Comparison of ENCODE assay signal across 27 mouse cellular contexts in genomic region chr13:63223026-63223770, GRCm38 (mm10).
DNase-seq lines count a peak whose midpoint lies in the region; ATAC-seq and TF ChIP-seq lines count a peak whose summit lies in the region.
"Had no signal": no experiment of that assay in that cellular context is flagged by ENCODE, and none has a peak within 500 bp of the region (broad histone marks: within the 10 kb centered on the region; RNA-seq: fewer than 3 reads in every experiment).

No protein-coding gene starts in this region.

- H3K4me3 ChIP-seq in CH12.LX (replicated peaks in 1 of 3; ENCODE audit: low read depth in 2 of 3, low read length in 2 of 3, poor library complexity in 1 of 3) = no peak overlapping the region
- H3K4me3 ChIP-seq: erythroblast, embryonic 14.5 days; limb, embryonic 10.5 days; limb, embryonic 15.5 days; liver, embryonic 13.5 days; midbrain, embryonic 15.5 days; neural tube, embryonic 13.5 days had no signal

- H3K9ac ChIP-seq in CH12.LX (ENCODE audit: insufficient read depth, low read depth) = no peak overlapping the region
- H3K9ac ChIP-seq: limb, embryonic 15.5 days; liver, embryonic 13.5 days; midbrain, embryonic 15.5 days; neural tube, embryonic 13.5 days had no signal

- peak; percentile 70 for ATAC-seq in megakaryocyte, adult 5-6 weeks (ENCODE audit: poor library complexity, severe bottlenecking)
- ATAC-seq: hindbrain, embryonic 16.5 days; intestine, postnatal 0 days; lung, postnatal 0 days; midbrain, embryonic 15.5 days; Patski had no signal

- H3K4me1 ChIP-seq in CH12.LX (ENCODE audit: control insufficient read depth in 1 of 2, insufficient read depth in 2 of 2) = 0 out of 4 replicates have a peak, but pooled peaks cover 0 to 2% of the 10 kb centered on the region in 2 experiments
- H3K4me1 ChIP-seq: limb, embryonic 10.5 days; limb, embryonic 15.5 days; liver, embryonic 13.5 days; midbrain, embryonic 15.5 days; neural tube, embryonic 13.5 days had no signal

- TF ChIP-seq POLR2A in CH12.LX (IDR thresholded peaks at IDR 0.05; ENCODE audit: low read depth, low read length) = no peak

- dilution Hi-C loops in CH12.LX (cut with MboI; ENCODE audit: extremely low pct_ligation_motif_present, extremely low pct_unique_long_range_greater_than_20kb, low sequenced_read_pairs) = no loop called here

- H3K27ac ChIP-seq in CH12.LX (ENCODE audit: insufficient read depth, low read depth) = no peak overlapping the region
- H3K27ac ChIP-seq: limb, embryonic 10.5 days; limb, embryonic 15.5 days; liver, embryonic 13.5 days; macrophage; midbrain, embryonic 15.5 days; neural tube, embryonic 13.5 days had no signal

- peak; percentile 27 for DNase-seq in thymus, postnatal 0 days (ENCODE audit: low spot score)
- DNase-seq in thymus, postnatal 4 days = no peak
- DNase-seq in CH12.LX (ENCODE audit: extremely low read depth) = no peak
- no peak for DNase-seq in heart, postnatal 14 days
- no peak for DNase-seq in ovary, postnatal 36 days (ENCODE audit: low spot score)
- no peak for DNase-seq in kidney, adult 11 months
- DNase-seq: adrenal gland, postnatal 25 days; cerebellum, adult 18-20 months; cerebellum, postnatal 10 days; gastrocnemius, postnatal 14 days; kidney, postnatal 14 days; layer of hippocampus, adult 9-11 months; liver, embryonic 13.5 days; lung, adult 18-20 months; retina, postnatal 1 day; right cerebral cortex, postnatal 14 days had no signal

- intact Hi-C loops in heart, postnatal 14 days (cut with DNase I) = no loop called here

- TF ChIP-seq CTCF in CH12.LX (conservative IDR thresholded peaks at IDR 0.05 in 1 of 2, IDR thresholded peaks at IDR 0.05 in 1 of 2; ENCODE audit: low read depth in 2 of 2, low read length in 2 of 2) = no peak

- no peaks in the 10 kb centered on the region for H3K9me3 ChIP-seq in CH12.LX (replicated peaks; ENCODE audit: low read length)
- H3K9me3 ChIP-seq: limb, embryonic 10.5 days; limb, embryonic 15.5 days; liver, embryonic 13.5 days; midbrain, embryonic 15.5 days; neural tube, embryonic 13.5 days had no signal

- H3K27me3 ChIP-seq in CH12.LX (replicated peaks) = no peaks in the 10 kb centered on the region
- H3K27me3 ChIP-seq: limb, embryonic 15.5 days; liver, embryonic 13.5 days; midbrain, embryonic 15.5 days; neural tube, embryonic 13.5 days; Patski had no signal

- peak; percentile 76 for TF ChIP-seq EP300 in CH12.LX (IDR thresholded peaks at IDR 0.05; ENCODE audit: low read length)

- H3K36me3 ChIP-seq in CH12.LX (replicated peaks in 1 of 2; ENCODE audit: control insufficient read depth in 1 of 2, insufficient read depth in 1 of 2, low read length in 1 of 2) = no peaks in the 10 kb centered on the region
- H3K36me3 ChIP-seq: limb, embryonic 10.5 days; liver, embryonic 13.5 days; midbrain, embryonic 15.5 days; neural tube, embryonic 13.5 days had no signal

- in situ Hi-C loops in CH12.LX (cut with MboI; ENCODE audit: low pct_ligation_motif_present, low pct_unique_long_range_greater_than_20kb, low sequenced_read_pairs) = no loop called here

- no peak for TF ChIP-seq RAD21 in CH12.LX (IDR thresholded peaks at IDR 0.05; ENCODE audit: low read depth, low read length)

- H3K79me2 ChIP-seq in CH12.LX (replicated peaks; ENCODE audit: control insufficient read depth, extremely low read depth, insufficient read depth, poor library complexity, severe bottlenecking) = no peaks in the 10 kb centered on the region

- H3K4me2 ChIP-seq in CH12.LX (ENCODE audit: insufficient read depth, low read depth, poor library complexity, severe bottlenecking) = no peak overlapping the region
- H3K4me2 ChIP-seq: limb, embryonic 15.5 days; liver, embryonic 13.5 days; midbrain, embryonic 15.5 days; neural tube, embryonic 13.5 days had no signal

TF ChIP-seq in CH12.LX, 34 proteins besides CTCF, POLR2A, EP300 and RAD21:
- peak; percentile 48; the same call in 1 of the 2 replicates for TF ChIP-seq BHLHE40 (IDR thresholded peaks at IDR 0.05; ENCODE audit: low read depth, low read length)
- TF ChIP-seq JUND (conservative IDR thresholded peaks at IDR 0.05; ENCODE audit: low read depth, low read length) = peak; percentile 84
- no peak for TF ChIP-seq MYC (IDR thresholded peaks at IDR 0.05; ENCODE audit: low read depth, low read length)
- peak; percentile 84 for TF ChIP-seq IRF4 (IDR thresholded peaks at IDR 0.05; ENCODE audit: low read depth, low read length)
- 0 out of 2 replicates have a peak, but pooled peaks have one; percentile 14 for TF ChIP-seq ETS1 (conservative IDR thresholded peaks at IDR 0.05; ENCODE audit: low read depth, low read length)
- TF ChIP-seq MAZ (IDR thresholded peaks at IDR 0.05; ENCODE audit: low read depth, low read length) = no peak
- peak; percentile 76 for TF ChIP-seq JUN (IDR thresholded peaks at IDR 0.05; ENCODE audit: insufficient read depth, low read depth, low read length)
- peak; percentile 68; the same call in 1 of the 2 replicates for TF ChIP-seq RCOR1 (conservative IDR thresholded peaks at IDR 0.05; ENCODE audit: low read depth, low read length)
TF ChIP-seq in CH12.LX: peak in this region for 6.
